Mouse (Mus musculus): Measurements from ENCODE around the gene Tbx21.

DNA sequence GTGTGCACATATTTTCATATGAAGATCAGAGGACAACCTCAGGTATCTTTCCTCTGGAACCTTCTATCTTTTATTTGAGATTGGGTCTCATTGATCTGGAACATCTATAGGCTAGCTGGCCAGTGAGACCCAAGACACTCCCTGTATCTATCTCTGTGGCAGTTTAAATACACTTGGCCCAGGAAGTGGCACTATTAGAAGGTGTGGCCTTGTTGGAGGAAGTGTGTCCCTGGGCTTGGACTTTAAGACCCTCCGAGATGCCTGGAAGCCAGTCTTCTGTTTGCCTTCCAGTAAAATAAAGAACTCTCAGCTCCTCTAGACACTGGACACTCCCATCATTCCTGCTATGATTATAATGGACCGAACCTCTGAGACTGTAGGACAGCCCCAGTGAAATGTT lies 45.4 kb downstream of the Tbx21 start:
- no peak for TF ChIP-seq POLR2A (IDR thresholded peaks at IDR 0.05; ENCODE audit: low read depth, low read length)
- TF ChIP-seq CTCF (conservative IDR thresholded peaks at IDR 0.05; ENCODE audit: insufficient read depth, insufficient read length, low read depth, low read length) = no peak
